Mouse (Mus musculus) kidney, postnatal 36 days (tissue): Measurements from ENCODE around the gene Cstf1.

Experiments used
- DNase-seq, 2 experiments: peaks; one replicate each; pipeline ENCODE4 v3.0.0; 2021 to 2022; ENCODE audit warnings: mixed read lengths in 2 of 2

Cstf1 gene

DNA sequence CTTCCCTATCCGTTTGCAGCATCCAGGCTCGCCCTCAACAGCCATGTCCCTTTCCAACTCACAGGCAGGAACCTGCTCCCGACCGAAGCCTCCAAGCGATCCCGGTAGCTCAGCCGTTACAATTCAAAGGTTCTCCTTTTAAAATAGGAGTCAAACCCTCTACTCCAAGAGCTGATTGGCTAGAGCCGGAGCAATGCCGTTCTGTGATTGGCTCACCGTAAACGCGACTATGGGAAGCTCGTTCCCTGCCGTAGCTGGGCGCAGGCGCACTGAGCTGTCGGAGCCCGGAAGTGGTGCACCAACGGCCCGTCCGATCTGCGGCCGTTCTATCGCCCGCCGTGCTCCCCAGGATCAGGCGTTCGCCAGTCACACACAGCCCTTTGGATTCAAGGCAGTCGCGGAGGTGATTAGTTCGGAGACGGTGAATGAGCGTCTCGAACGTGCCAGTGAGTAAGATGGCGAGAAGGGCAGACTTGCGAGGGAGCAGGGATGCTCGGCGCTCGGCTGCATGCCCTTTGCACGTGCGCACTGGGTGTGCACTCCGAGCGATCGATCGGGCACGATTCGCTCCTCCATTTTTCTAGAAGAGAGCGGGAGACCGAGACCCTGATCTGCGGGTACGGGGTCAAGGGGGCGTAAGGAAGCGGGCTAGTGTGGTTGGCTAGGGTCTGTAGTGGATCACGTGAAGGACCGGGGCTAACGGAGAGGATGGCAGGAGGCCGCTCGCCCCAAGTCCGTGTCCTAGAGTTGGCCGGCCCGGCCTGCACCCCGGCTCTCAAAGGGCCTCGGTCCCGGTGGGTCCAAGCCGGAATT lies at the start of gene Cstf1, which contains the start of gene Aurka:
Gene Cstf1 (plus strand): TSS at position 271 of the 813 bp plus-strand sequence.
Gene Aurka (minus strand): TSS at position 125 of the 813 bp plus-strand sequence.
- DNase-seq = peak; percentile 97

DNA sequence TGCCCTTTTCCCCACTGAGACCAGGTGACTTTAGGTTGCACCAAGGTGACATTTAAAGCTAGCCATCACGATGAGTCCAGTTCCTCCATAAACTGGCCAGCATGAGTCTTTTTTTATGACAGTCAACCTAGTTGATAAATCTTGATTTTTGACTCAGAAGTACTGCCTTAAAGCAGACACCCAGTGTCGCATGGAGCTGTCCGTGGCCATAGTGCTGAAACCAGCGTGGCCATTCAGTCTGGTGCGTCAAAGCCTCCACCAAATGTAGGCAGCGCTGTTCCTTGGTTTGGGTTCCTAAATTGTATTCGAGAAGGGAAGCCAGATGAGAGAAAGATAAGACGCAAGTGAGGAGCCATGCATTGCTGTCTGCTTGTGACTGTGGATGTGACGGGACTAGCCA lies 49.6 kb upstream of the Cstf1 start:
- DNase-seq = peak; percentile 24 to 79

DNA sequence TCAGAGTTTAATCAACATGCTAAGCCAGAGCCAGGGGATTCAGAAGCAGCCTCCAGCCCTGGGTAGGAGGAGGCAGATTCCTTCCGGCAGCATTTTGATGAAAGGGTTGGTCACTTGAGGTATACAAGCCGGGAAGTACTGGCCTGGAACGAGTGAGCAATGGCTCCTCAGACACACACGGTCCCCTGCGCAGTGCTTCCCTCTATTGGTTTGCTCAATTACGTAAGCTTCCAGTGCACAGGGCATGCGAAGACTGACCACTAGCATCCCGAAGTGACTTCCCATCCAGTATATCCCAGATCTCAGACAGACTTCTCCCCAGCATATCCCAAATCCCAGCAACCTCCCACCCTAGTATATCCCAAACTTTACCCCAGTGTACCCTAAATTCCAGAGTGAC lies 42.2 kb upstream of the Cstf1 start:
- no peak for DNase-seq

DNA sequence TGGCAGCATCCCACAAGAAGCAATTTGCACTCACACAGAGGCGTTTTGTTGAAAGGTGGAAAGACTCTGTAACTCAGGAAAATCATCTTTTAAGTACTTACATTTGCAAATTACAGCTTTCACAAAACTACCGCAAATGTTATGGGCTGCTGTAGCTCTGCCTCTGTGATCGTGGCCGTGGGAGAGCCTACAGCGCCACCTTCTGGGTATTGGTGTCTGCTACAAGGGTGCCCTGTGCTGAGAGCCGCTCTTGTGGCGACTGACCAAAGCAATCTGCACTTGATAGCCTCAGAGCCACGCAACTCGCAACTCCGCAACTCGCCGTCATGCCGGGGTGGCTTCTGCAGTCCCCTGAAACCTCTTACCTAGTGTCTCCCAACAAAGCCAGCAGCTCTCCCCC lies 41.3 kb upstream of the Cstf1 start:
- peak; percentile 13 to 62 for DNase-seq

DNA sequence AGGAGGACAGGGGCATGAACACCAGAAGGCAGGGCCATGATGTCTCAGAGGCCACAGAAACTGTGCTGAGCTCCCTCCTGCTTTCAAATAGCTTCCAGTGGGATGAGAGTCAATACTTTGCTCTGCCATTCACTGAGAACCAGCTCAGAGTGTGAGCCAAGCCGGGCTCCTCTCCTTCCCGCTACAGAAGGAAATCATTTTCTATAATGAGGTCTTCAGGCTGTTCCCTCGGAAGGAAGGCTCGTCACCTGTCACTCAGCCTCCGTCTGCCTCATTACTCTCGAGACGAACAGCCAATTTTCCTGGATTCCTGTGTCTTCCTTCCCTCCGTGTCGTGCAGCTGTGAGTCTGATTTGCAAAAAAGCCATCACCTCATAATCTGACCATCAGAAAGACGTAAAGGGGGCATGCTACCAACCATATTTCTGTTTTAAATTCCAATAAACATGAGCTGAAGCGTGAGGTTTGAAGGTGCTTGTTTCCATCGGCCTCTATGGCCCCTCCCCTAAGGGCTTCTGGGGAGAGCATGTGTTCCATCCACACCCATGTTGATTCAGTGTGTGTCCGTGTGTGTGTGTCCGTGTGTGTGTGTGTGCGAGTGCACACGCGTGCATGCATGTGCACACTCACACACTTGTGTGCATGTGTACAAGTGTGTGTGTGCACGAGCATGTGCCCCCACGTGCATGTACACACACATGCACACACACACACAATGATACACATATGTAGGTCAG lies 32.1 kb upstream of the Cstf1 start:
- DNase-seq = no peak

DNA sequence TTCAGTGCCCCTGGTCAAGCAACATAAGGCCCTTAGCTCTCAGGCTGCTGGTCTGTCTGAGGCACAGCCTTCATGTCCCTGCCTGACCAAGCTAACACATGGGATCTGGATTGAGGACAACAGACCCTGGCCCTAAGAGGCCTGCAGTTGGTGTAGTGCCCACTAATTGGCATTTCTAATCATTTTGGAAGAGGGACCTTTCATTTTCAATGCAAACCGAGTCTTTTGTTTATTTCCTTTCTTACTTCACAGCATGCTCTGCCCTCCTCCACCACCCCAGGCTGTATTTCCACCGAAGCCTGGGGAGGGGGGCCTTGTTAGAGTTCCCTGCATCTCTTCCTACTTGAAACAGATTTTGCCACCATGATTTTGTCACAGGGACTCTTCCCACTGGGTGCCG lies 29.5 kb upstream of the Cstf1 start:
- no peak for DNase-seq

DNA sequence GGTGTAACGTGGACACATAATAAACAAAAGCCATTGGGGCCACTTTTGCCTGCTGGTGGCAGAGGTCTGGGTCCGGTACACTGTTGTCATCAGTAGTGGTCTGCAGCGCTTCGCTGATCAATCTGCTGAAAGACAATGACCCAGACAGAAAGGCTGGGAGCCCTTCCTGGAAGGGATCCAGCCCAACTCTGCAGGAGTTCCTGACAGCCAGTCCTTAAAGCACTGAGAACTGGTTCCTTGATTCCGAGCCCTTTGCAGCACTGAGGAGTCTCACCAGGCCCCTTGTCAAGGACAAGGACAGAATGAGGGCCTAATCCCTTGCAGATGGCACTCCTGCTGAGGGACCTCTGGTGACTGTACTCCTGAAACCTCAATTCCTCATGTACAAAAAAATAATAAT lies 28.9 kb upstream of the Cstf1 start:
- DNase-seq = no peak

DNA sequence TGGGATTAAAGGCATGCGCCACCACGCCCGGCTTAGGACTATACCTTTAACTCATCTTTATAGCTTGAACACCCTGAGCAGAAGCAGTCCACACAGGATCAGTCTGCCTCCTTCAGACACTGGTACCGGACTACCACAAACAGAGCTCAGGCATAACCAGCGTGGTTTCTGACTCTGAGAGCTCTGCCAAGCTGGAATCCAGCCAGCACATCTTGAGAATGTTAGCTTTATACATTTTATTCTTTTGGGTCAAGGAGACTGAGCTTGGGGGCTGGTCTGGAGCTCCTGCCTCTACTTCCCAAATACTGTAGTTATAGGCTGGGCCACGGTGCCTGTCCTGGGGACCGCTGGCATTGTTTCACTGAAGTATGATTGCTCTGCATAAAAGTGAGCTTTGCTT lies 26.7 kb upstream of the Cstf1 start:
- no peak for DNase-seq

DNA sequence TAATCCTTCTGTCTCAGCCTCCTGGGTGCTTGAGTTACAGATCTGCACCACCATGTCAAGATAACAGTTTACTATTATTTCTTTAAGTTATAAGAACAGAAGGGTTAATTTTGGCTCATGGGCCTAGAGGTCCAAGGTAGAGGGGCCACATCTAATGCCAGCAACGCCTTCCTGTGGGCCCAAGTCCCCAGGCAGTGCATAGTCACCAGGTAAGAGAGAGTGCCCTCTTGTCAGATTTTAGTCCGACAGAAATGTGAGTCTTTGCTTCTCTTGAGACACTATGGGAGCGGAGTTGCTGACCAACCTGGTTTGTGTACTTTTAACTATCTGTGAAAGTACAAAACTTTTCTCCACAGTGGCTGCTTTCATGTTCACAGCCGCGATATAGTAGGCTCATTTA lies 25.8 kb upstream of the Cstf1 start:
- DNase-seq = no peak

DNA sequence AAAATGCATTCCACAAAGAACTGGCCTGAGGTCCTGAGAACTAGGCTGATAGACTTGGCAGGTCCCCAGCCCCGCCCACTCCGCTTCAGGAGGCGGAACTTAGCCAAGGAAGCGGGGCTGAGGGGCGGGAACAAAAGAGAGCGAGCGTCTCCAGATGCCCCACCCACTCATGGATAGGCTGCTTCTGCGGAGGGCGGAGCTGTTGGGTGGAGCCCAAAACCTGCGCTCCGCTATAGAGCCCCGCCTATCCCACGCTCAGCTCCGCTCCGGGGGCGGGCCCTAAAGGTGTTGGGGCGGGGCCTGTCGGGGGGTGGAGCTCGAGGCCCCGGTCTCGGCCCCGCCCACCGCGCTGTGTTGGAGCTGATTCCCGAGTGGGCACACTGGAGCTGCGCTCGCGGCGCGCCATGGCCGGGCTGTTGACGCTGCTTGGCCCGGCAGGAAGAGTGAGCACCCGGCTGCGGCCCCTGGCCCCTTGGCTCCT lies 25.2 kb upstream of the Cstf1 start, which contains the start of gene Fam210b:
Gene Fam210b (plus strand): TSS at position 308 of the 481 bp plus-strand sequence.
- peak; percentile 98 to 99 for DNase-seq

DNA sequence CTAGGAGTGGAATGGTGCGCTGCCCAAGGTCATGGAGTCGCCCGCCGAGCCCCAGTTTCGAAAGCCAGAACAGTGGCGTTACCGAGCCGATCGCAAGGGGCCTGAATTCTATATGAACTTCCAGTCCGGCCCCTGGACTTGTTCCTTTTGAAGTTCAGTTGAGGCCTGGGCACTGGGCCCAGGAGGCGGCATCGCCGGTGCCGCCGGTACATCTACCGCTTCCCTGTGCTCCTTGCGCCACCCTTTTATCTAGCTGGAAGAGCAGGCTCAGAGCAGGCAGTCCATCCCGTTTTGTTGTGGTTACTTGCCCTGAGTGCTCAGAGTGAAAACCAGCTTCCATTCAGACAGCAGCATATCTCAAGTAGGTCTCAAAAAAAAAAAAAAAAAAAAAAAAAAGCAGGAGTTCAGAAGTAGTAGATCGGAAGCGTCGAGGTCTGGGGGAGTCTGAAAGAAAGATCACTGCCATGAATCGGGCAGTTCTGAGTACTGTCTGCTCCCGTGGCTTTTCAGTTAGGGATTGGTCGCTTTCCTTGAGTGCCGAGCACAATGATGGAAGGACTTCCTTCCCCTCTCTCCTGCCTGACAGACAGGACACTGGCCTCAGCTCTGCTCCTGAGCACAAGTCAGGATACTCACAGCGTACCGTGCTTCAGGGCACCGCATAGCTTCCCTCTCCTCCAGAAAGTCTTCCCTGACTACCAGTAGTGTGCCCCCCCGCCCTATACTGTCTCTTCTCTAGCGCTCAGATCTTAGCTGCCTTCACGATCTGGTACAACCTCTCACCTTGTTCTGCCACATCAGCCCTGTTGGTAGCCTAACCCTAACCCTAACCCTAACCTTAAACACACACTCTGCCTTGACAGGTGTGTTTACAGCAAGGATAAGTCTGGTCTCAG lies 24.2 kb upstream of the Cstf1 start:
- peak; percentile 68 to 74 for DNase-seq

DNA sequence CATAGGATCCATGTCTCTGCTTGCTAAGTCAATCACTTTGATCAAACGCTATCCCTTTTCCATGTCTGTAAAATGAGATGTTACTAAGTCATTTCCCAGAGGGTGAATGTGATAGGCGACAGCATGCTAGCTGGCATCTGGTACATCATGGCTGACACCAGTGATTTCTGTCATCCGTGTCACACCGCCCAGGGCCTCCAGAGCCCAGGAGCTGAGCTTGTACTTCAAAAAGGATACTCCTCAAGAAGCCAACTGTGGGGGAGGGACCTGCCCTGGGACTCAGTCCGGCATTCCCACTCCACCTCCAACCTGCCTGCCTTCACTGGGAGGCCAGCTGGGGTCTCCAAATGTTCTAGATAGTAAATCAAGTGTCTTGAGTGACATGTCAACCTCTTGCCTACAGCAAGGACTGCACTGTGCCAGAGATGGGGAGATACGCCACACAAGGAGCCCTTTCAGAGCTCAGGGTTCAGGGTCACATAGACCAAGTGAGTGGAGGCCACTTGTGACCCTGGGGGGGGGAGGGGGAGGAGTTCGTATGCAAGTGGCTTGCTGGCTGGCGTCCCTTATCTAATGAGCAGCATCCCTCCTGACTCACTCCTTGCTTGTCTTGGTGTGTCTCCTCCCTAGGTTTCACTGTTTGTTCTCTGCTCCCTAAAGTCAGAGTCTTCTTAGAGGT lies 23.4 kb upstream of the Cstf1 start:
- no peak for DNase-seq

DNA sequence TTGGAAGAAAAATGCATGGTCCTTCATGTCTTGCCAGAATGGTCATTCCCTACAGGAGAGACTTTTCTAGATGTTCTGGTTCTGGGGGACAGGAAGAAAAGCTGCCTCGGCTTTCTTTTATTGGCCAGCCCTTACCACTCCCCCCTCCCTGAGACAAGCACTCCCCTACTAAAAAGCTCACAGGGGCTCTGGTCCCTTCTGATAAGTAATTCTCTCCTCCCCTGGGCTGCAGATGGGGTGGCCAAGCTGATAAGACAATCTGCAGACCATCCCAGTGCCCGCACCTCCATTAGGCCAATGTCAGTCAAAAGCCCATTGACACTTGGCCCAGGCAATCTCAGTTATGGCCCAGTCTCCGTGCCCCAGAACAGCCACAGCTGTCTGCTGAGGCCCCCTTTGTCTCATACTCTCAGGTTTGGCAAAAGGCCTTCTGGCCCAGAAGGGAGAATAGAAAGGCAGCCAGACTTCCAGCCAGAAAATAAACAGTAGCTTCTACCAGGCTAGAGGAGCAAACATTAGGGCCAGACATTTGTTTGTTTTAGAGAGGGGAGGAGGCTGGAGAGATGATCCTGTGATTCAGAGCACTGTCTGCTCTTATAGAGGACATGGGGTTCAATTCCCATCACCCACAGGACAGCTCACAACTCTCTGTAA lies 22.1 kb upstream of the Cstf1 start:
- DNase-seq = no peak

DNA sequence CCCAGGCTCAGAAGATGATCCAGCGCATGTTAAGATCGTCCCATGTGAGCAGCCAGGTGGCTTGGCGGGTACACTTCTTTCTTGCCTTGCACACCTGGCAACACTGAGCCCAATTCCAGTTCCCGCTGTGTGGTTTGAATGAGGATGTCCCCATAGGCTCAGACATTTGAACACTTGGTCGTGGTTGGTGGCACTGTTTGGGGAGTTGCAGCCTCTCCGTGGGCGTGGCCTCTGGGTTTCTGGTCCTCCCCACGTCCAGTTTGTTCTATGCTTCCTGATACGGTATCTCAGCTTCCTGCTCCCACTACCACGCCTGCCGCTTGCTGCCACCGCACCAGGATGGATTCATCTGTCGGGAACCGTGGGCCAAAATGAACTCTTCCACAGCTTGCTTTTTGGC lies 20.7 kb upstream of the Cstf1 start:
- DNase-seq = no peak

DNA sequence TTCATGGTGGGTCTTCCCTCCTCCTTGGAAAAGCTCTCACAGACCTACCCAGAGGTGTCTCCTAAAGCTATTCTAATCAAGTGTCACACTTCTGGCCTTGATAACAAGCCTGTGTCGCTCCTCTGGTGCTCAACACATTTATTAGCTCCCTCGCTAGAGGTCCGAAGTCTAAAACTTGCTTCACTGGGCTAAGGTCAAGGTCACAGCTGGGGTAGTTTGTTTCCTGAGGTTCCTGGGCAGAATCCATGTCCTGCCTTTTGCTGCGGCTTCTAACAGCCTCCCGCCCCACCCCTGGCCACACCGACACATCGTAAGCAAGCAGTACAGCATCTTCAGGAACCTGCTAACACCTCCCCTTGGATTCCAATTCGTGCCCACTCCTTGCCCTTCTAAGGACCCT lies 19.7 kb upstream of the Cstf1 start:
- no peak for DNase-seq

DNA sequence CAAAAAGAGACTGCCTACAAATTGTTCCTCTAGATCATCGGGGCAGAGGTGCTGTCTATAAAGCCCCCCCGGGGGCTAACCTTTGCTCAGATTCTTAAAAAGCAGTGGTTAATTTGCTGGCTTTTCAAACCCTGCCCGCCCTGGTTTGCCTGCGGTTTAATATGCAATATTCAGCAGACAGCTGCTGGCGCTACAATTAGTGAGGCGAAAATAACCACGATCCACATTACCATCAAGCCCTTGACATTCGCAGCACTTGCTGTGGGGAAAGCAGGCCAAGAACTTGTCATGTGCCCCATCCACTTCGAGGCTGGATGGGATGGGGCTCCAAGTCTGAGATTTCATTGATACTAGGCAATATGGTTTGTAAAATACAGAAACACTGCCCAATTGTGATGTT lies 17.3 kb upstream of the Cstf1 start:
- DNase-seq = no peak

DNA sequence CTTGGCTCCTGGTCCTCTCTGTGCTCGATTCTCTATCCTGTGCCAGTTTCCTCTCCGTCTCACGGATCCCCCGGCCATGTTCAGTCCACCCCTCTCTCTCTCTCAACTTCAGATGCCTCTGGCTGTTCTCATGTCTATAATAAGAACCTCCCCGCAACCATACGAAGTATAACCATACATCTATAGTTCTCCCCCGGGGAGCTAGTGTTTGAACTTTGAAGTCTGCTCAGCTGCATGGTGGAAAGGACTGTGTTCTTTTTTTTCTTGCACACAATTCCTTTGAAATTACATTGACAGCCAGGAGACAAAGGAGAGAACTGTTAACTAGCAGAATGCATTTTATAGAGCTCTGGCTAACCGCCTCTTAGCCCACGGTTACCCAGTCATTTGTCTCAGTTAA lies 15.7 kb upstream of the Cstf1 start:
- DNase-seq = no peak

DNA sequence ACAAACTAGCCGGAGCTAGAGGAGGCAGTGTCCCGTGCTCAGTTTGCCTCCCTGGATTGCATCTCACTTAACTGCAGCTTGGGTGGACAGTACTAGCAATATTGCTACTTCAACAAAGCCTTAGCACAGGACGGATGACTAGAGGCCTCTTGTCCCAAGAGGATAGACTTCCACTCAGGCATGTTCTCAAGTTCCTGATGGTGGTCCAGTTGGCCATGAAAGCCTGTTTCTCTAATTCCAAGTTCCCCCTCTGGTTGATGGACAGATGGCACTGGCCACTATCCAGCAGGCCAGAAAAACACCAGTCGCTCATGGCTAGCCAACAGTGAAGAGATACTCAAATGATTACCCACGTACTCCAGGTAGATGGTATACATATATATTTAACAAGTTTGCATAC lies 14.6 kb upstream of the Cstf1 start:
- no peak for DNase-seq

DNA sequence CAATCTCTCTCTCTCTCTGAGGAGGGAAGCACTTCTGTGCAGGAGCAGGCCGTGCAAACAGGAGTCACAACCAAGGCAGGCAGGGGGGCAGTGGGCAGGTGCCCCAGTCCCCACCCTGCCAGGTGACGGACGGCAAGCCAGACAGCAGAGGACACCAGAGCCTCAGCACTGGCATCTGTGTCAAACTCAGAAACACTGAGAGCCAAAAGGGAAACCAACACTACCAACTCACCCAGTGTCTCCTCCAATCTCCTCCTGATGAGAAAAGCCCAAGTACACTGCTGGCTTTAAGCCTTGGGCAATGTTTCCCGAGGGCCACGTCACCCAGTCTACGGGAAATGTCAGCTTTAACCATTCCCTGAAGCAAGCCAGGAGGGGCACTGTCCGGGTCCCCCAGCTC lies 7.3 kb upstream of the Cstf1 start:
- no peak for DNase-seq

DNA sequence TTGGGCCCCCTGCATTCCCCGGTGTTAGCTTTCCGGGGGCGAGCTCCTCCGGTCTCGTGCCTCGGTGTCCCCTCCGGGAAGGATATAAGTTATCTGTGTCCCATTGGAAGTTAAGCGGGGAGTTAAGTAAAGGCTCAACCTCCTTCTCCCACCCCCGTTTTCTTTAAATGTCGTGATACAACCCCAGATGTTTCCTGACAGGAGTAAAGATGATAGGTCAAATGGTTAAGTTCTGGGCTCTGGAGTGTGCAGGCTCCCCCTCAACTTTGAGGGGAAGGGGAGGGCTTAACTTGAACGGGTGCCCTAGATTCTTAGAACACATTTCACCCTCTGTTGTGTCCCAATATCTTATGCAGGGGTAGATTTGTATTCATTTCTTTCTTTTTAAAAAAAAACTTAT lies 777 bp downstream of the Cstf1 start:
- DNase-seq = no peak

DNA sequence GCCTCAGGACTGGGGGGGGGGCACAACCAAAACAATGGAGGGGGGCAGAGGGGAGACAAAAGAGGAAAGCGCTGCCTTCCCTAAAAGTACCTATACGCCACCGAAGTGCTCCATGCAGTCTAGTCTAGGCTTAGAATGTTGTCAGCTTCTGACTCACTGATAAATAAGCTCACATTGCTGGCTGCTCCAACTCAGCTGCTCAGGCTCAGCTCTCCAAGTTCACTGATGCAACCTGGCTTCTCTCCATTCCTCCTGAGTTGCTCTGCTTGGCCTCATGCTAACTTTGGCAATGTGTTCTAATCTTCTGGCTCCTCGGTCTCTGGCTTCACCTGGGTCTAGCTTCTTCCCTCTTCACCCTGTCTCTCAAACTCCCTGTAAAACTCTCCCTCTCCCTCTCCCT lies 6.1 kb downstream of the Cstf1 start:
- no peak for DNase-seq

DNA sequence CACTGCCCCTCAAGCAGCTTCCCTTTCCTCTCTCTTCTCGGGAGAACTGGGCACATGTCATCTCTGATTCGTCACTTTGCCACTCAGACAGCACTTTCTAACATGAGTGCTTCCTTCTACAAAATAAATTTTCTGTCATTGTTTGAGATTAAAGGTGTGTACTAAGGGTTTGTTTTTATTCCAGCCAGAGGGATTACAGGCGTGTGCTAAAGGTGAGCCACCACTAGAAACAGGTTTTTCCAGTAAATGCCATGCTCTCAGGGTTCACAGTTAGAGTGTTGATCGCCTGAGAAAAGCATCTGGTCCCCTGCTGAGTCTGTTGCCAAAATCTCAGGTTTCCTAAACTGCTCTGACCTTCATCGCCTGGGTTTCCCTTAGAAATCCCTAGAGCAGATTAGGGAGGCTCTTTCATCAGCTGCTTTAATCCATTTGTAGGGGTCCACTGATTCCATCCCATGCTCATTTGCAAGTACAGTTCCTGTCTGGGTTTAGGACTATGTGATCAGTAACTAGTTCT lies 6.6 kb downstream of the Cstf1 start:
- DNase-seq = no peak
